Mouse (Mus musculus): ENCODE measurements around the gene Kif1c. TPM values are rescaled to one million over a fixed set of nuclear protein-coding genes. Genes with fewer than 3 reads are reported as not detected.
"Not testable (repeated sequence)": the region's sequence is repeated elsewhere in the genome, so short reads cannot be mapped to it uniquely, and the experiment has no call there.

The Kif1c gene
- polyA plus RNA-seq, 1 experiment from 2014 or later, result 4.2 TPM

- H3K9me3 ChIP-seq, result no peaks in the 10 kb centered on the region
- 91% methylated on average over 10 of the region's 10 CpGs for WGBS
- H3K4me1 ChIP-seq, result no peaks in the 10 kb centered on the region
Observed at GRCm38 (mm10) chr11:70753146-70753545, 52.8 kb downstream of the Kif1c start.

DNA sequence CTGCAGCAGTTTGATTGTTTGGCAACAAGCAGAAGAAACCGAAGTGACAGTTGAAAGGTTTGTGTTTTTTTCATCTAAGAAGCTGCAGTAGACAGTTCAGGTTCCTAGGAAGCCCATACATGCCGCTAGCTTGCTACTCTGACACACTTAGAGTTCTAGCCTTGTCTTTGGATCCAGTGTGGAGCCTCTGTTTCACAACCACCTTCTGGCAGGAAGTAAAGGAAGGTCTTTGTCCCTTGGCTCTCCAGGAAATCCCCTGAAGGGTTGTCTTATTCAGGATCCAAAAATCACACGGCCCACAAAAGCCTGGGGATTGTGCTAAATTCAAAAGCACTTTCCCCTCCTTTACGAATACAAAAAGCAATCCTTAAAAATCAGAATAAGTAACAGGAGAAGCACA lies 54.1 kb downstream of the Kif1c start:
- Histone ChIP-seq H3K4me2 (no peak overlapping the region), H3K4me3 (no peak overlapping the region), H3K27ac (no peak overlapping the region), H3K4me1 (no peaks in the 10 kb centered on the region), H3K9me3 (no peaks in the 10 kb centered on the region), H3K27me3 (no peaks in the 10 kb centered on the region), H3K36me3 (no peaks in the 10 kb centered on the region), H3K9ac (no peak overlapping the region)
- no peak for ATAC-seq (ENCODE audit: insufficient number of reproducible peaks, insufficient read depth, low FRiP score, low TSS enrichment, low read depth)
- 46% methylated on average over 4 of the region's 4 CpGs for WGBS

More at GRCm38 (mm10) chr11:70753146-70753545, 52.8 kb downstream of the Kif1c start:
- H3K9ac ChIP-seq, result no peak overlapping the region
- no peak overlapping the region for H3K4me2 ChIP-seq
- H3K36me3 ChIP-seq, result no peaks in the 10 kb centered on the region
- no peak overlapping the region for H3K27ac ChIP-seq
- ATAC-seq (ENCODE audit: insufficient number of reproducible peaks, insufficient read depth, low FRiP score, low TSS enrichment, low read depth), result no peak
- no peaks in the 10 kb centered on the region for H3K27me3 ChIP-seq
- no peak overlapping the region for H3K4me3 ChIP-seq

DNA sequence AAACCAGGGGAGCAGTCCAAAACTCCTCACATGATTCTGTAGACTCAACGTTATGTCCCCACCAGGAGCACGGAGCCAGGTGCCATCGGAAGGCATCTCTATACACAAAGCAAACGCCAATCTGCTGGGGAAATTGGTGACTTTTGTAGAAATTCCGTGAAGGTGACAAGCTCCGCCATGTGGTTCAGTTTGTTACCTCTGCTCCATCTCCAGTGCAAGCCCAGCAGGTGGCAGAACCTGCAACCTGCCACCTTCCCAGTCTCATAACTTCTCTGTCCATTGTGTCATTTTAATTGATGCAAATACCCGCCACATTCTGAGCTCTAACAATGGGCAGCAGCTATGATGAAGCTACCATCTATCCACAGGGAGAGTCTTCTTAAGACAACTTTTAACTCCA lies 54.6 kb downstream of the Kif1c start:
- 60% methylated on average over 7 of the region's 7 CpGs for WGBS
- H3K4me2 ChIP-seq, result no peak overlapping the region
- no peak for ATAC-seq (ENCODE audit: insufficient number of reproducible peaks, insufficient read depth, low FRiP score, low TSS enrichment, low read depth)
- no peak overlapping the region for H3K4me3 ChIP-seq
- H3K27ac ChIP-seq, result no peak overlapping the region
- no peaks in the 10 kb centered on the region for H3K36me3 ChIP-seq
- no peaks in the 10 kb centered on the region for H3K9me3 ChIP-seq
- H3K9ac ChIP-seq, result no peak overlapping the region
- H3K27me3 ChIP-seq, result no peaks in the 10 kb centered on the region
- no peaks in the 10 kb centered on the region for H3K4me1 ChIP-seq

- Histone ChIP-seq H3K4me2 (no peak overlapping the region), H3K4me1 (no peaks in the 10 kb centered on the region), H3K36me3 (no peaks in the 10 kb centered on the region), H3K27me3 (no peaks in the 10 kb centered on the region), H3K4me3 (no peak overlapping the region), H3K27ac (no peak overlapping the region), H3K9ac (no peak overlapping the region), H3K9me3 (no peaks in the 10 kb centered on the region)
- 5% methylated on average over 7 of the region's 7 CpGs for WGBS
- no peak for ATAC-seq (ENCODE audit: insufficient number of reproducible peaks, insufficient read depth, low FRiP score, low TSS enrichment, low read depth)
Observed at GRCm38 (mm10) chr11:70755645-70756044, 55.3 kb downstream of the Kif1c start.

GRCm38 (mm10) chr11:70760446-70760845 lies 60.1 kb downstream of the Kif1c start:
- WGBS, result 70% methylated on average over 3 of the region's 3 CpGs
- ATAC-seq (ENCODE audit: insufficient number of reproducible peaks, insufficient read depth, low FRiP score, low TSS enrichment, low read depth); H3K36me3 ChIP-seq: not testable (repeated sequence)

DNA sequence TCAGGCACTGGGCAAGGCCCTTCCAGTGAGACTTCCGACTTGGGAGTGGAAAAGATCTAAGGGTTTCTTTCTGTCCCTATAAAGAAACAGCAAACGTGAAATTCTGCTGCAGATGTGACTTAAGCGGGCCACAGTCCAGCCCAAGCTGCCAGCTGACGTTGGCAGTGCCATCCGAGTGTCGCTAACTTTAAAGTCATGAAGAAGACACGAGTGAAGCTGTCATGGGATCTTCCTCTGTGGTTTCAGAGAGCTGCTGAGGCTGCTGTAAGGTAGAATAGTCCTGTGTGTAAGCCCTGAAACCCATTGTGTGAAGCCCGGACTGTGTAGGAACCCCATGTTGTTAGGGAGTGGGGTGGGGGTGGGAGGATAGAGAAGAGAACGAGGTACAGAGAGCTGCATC lies 62.3 kb downstream of the Kif1c start:
- ATAC-seq (ENCODE audit: insufficient number of reproducible peaks, insufficient read depth, low FRiP score, low TSS enrichment, low read depth), result no peak
- Histone ChIP-seq H3K36me3 (0 out of 2 replicates have a peak, but pooled peaks cover 2% of the 10 kb centered on the region), H3K4me3 (no peak overlapping the region), H3K4me2 (no peak overlapping the region), H3K4me1 (no peaks in the 10 kb centered on the region), H3K9me3 (no peaks in the 10 kb centered on the region), H3K27ac (no peak overlapping the region), H3K27me3 (no peaks in the 10 kb centered on the region), H3K9ac (no peak overlapping the region)
- 80% methylated on average over 9 of the region's 9 CpGs for WGBS

More at GRCm38 (mm10) chr11:70760446-70760845, 60.1 kb downstream of the Kif1c start:
- H3K4me1 ChIP-seq, H3K27me3 ChIP-seq, H3K9ac ChIP-seq, H3K27ac ChIP-seq, H3K9me3 ChIP-seq, H3K4me3 ChIP-seq, H3K4me2 ChIP-seq: not testable (repeated sequence)

DNA sequence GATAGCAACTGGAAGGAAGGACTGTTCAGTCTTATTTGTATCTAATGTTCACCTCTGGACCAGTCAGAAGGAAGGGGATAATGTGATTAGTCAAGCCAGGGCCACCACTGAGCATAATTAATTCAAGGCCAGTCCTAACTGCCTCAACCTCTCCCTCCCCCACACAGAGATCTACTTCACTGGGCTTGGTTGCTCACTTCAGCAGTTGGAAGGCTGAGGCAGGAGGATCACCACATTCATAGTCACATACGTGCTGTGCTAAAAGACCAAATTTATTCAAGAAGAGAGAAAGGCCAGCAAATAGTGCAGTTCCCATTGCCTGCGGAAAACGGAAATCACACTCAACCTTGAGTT lies 63.2 kb downstream of the Kif1c start:
- peak overlapping the region; percentile 78 for H3K4me3 ChIP-seq
- ATAC-seq (ENCODE audit: insufficient number of reproducible peaks, insufficient read depth, low FRiP score, low TSS enrichment, low read depth), result no peak
- WGBS, result 20% methylated on average over 3 of the region's 3 CpGs
- H3K9me3 ChIP-seq, result no peaks in the 10 kb centered on the region
- peaks cover 9% of the 10 kb centered on the region for H3K36me3 ChIP-seq
- H3K4me2 ChIP-seq, result peak overlapping the region; percentile 78
- H3K27me3 ChIP-seq, result no peaks in the 10 kb centered on the region
- H3K9ac ChIP-seq, result peak overlapping the region; percentile 83
- H3K27ac ChIP-seq, result peak overlapping the region; percentile 77; the same call in 1 of the 2 replicates
- H3K4me1 ChIP-seq, result no peaks in the 10 kb centered on the region

- H3K4me2 ChIP-seq, result peak within 1 kb of the TSS; percentile 78
- ATAC-seq (ENCODE audit: insufficient number of reproducible peaks, insufficient read depth, low FRiP score, low TSS enrichment, low read depth), result peak; percentile 62
- WGBS, result under 1% methylated on average over 75 of the region's 78 CpGs
Observed at GRCm38 (mm10) chr11:70763936-70764808, 63.8 kb downstream of the Kif1c start, which contains the start of gene Zfp3. Gene Zfp3, plus strand, starts transcription at chr11:70764209.

DNA sequence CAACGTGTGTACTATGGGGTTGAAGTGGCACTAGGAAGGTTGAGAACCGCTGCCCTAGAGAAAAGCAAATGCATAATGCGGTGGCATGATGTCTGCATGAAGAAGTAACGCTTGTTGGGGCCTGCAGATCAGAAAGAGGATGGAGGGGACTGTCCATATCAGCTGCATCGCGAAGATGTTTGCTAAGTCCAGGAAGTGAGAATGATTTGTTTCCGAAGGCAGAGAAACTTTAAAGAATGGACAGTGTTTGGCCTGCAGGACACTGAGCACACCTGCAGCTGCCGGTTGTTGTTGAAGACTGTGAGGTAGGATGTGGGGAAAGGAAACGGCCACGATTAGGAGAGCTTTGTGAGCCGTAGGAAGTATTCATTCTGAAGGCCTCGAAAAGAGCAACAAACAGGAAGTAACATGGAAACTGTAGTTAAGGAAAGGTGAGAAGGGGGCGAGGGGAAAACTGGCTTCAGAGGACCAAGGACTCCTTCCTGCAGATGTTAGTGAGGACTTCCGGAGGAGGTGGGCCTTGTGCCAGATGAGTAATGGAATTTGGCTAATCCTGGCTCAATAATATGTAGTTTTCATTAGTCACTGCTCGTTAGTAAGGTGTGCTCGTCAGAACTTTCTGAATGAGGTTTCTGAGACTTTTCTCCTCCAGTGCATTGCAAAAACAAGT lies 65.6 kb downstream of the Kif1c start:
- no peak for ATAC-seq (ENCODE audit: insufficient number of reproducible peaks, insufficient read depth, low FRiP score, low TSS enrichment, low read depth)
- Histone ChIP-seq H3K4me3 (no peak overlapping the region), H3K4me2 (no peak overlapping the region), H3K27me3 (no peaks in the 10 kb centered on the region), H3K36me3 (peaks cover 9% of the 10 kb centered on the region), H3K9me3 (no peaks in the 10 kb centered on the region), H3K4me1 (no peaks in the 10 kb centered on the region), H3K9ac (no peak overlapping the region), H3K27ac (no peak overlapping the region)
- WGBS, result 79% methylated on average over 16 of the region's 16 CpGs

More at GRCm38 (mm10) chr11:70763936-70764808, 63.8 kb downstream of the Kif1c start, which contains the start of gene Zfp3:
- Histone ChIP-seq H3K9ac (peak within 1 kb of the TSS; percentile 83), H3K4me3 (peak within 1 kb of the TSS; percentile 78), H3K27me3 (no peaks in the 10 kb centered on the region), H3K27ac (peak within 1 kb of the TSS; percentile 77), H3K4me1 (no peaks in the 10 kb centered on the region), H3K9me3 (no peaks in the 10 kb centered on the region), H3K36me3 (peaks cover 9% of the 10 kb centered on the region)

DNA sequence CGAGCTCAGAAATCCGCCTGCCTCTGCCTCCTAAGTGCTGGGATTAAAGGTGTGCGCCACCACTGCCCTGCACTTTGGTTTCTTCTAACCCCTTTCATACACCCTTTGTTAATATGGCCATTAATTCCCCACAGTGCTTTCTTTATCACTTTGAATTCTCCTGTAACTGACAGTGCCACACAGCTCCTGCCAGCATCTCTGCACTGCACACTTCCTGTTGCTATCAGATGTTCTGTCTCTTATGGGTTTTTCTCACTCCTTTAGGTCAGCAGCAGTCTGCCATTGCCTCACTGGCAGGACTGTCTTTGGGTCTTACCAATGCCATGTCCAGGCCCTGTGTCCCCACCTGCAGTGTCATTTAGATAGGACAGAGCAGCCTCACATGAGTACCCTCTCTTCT lies 70.5 kb downstream of the Kif1c start:
- Histone ChIP-seq H3K4me3 (no peak overlapping the region), H3K4me2 (no peak overlapping the region), H3K9ac (no peak overlapping the region), H3K9me3 (no peaks in the 10 kb centered on the region), H3K27ac (no peak overlapping the region), H3K4me1 (no peaks in the 10 kb centered on the region), H3K36me3 (peaks cover 43% of the 10 kb centered on the region), H3K27me3 (no peaks in the 10 kb centered on the region)
- WGBS, result 95% methylated on average over 3 of the region's 3 CpGs
- no peak for ATAC-seq (ENCODE audit: insufficient number of reproducible peaks, insufficient read depth, low FRiP score, low TSS enrichment, low read depth)

GRCm38 (mm10) chr11:70776830-70777571 lies 76.7 kb downstream of the Kif1c start:
- 0 out of 2 replicates have a peak, but pooled peaks cover 3% of the 10 kb centered on the region for H3K4me1 ChIP-seq
- no peaks in the 10 kb centered on the region for H3K9me3 ChIP-seq
- H3K9ac ChIP-seq, result no peak overlapping the region
- no peak overlapping the region for H3K4me3 ChIP-seq
- H3K4me2 ChIP-seq, result 0 out of 2 replicates have a peak overlapping the region, but pooled peaks have one; percentile 9
- peaks cover 23% of the 10 kb centered on the region for H3K36me3 ChIP-seq
- peak; percentile 67; the same call in 1 of the 2 replicates for ATAC-seq (ENCODE audit: insufficient number of reproducible peaks, insufficient read depth, low FRiP score, low TSS enrichment, low read depth)
- H3K27ac ChIP-seq, result no peak overlapping the region
- WGBS, result 28% methylated on average over 17 of the region's 17 CpGs
- H3K27me3 ChIP-seq, result no peaks in the 10 kb centered on the region
